Mouse (Mus musculus) midbrain, embryonic 13.5 days (tissue): ENCODE measurements around the gene Ppp4c. TPM values are rescaled to one million over a fixed set of nuclear protein-coding genes. Genes with fewer than 3 reads are reported as not detected.
A peak's percentile ranks its signal among the peaks of the same experiment; 100 is the strongest.

Source experiments
- ATAC-seq: fragments of 200-750 bp; cut with Nextera tagmentation; 2 replicates; pipeline ENCODE4 v1.8.0; 2017; ENCODE audit warnings: mild to moderate bottlenecking, moderate TSS enrichment, moderate library complexity
- H3K27ac ChIP-seq: fragments of 300-500 bp; sonication (generic); 2 replicates; pipeline ENCODE4 v1.5.1; 2015; ENCODE audit warnings: inconsistent platforms, mild to moderate bottlenecking, moderate library complexity
- H3K27me3 ChIP-seq: fragments of 300-500 bp; sonication (generic); 2 replicates; pipeline ENCODE4 v1.6.1; 2015; ENCODE audit warnings: mild to moderate bottlenecking, inconsistent platforms
- H3K36me3 ChIP-seq: fragments of 300-500 bp; sonication (generic); 2 replicates; pipeline ENCODE4 v1.6.1; 2015; ENCODE audit warnings: mild to moderate bottlenecking, inconsistent platforms
- H3K4me1 ChIP-seq: fragments of 300-500 bp; sonication (generic); replicated peaks from 2 replicates; pipeline ENCODE4 v1.6.1; 2015; ENCODE audit warnings: inconsistent platforms
- H3K4me2 ChIP-seq: fragments of 300-500 bp; sonication (generic); replicated peaks from 2 replicates; pipeline ENCODE4 v1.6.1; 2015; ENCODE audit warnings: moderate library complexity, mild to moderate bottlenecking, inconsistent platforms
- H3K4me3 ChIP-seq: fragments of 300-500 bp; sonication (generic); replicated peaks from 2 replicates; pipeline ENCODE4 v1.5.1; 2015; ENCODE audit warnings: mild to moderate bottlenecking, inconsistent platforms
- H3K9ac ChIP-seq: fragments of 300-500 bp; sonication (generic); replicated peaks from 2 replicates; pipeline ENCODE4 v1.6.1; 2015; ENCODE audit warnings: mild to moderate bottlenecking, inconsistent platforms
- H3K9me3 ChIP-seq: fragments of 300-500 bp; sonication (generic); 2 replicates; pipeline ENCODE4 v1.6.1; 2016; ENCODE audit warnings: mild to moderate bottlenecking, inconsistent platforms
- WGBS: fragments of 180-500 bp; shearing (Covaris S2); methylation state at CpG from one replicate; pipeline ENCODE4 v1.1.7; 2015; 5-methylcytosine and 5-hydroxymethylcytosine counted together
- polyA plus RNA-seq: library from polyadenylated mRNA; unstranded; fragments of >200 nt; fragmentation: Nextera tagmentation; extraction: Ambion mirVana; gene quantifications from 2 replicates; pipeline ENCODE4 v1.2.1, GENCODE M21; 2015

The Ppp4c gene
- polyA plus RNA-seq, 1 experiment from 2014 or later: 241 TPM

- Histone ChIP-seq H3K9me3 (no peaks in the 10 kb centered on the region), H3K4me1 (peaks cover 36% of the 10 kb centered on the region), H3K27me3 (no peaks in the 10 kb centered on the region), H3K9ac (peak overlapping the region; percentile 80), H3K36me3 (peaks cover 26% of the 10 kb centered on the region), H3K4me2 (peak overlapping the region; percentile 82), H3K27ac (peak overlapping the region; percentile 91), H3K4me3 (peak overlapping the region; percentile 84)
- no peak for ATAC-seq
- WGBS: 45% methylated on average over 5 of the region's 5 CpGs
Observed at GRCm38 (mm10) chr7:126800269-126801056, 8.2 kb upstream of the Ppp4c start.

DNA sequence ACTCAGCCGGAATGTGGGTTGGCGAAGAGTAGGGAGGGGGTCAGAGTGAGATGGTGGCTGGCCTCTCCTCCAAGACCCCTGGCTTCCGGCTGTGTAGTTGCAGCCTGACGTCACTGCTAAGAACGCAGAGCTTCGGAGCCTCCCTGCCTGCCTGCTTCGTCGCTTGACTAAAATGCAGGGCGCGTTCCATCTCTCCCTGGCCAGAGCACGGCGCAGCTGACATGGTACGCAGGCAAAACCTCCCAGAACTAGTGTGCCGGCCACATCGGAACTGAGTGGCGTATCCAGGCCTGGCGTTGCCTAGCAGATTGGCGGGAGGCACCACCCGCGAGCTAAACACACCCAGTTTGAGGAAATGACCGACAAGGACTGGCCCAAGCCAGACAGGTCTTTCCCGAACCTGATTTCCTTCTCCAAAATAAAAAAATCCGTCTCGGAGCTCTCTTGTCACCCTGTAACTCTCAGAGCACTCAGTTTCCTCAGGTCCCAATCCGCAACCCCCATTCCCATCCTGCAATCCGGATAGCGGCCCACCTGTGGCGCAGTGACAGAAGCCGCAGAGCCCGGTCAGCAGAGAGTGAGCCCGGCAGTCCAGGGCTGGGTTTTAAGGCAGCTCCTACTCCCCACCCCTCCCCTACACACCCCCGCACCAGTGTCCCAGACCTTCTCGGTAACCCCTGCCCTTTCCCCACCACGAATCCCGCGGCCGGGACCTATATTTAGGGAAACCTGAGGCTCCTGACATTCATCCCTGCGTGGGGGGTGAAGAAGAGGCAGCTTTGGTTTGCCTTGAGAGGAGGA lies 7.4 kb upstream of the Ppp4c start:
- H3K27ac ChIP-seq: peak overlapping the region; percentile 91
- peaks cover 36% of the 10 kb centered on the region for H3K4me1 ChIP-seq
- peak; percentile 93 for ATAC-seq
- H3K27me3 ChIP-seq: no peaks in the 10 kb centered on the region
- WGBS: under 1% methylated on average over 36 of the region's 38 CpGs
- peak overlapping the region; percentile 82 for H3K4me2 ChIP-seq
- H3K9me3 ChIP-seq: no peaks in the 10 kb centered on the region
- H3K36me3 ChIP-seq: peaks cover 34% of the 10 kb centered on the region
- H3K4me3 ChIP-seq: peak overlapping the region; percentile 84
- peak overlapping the region; percentile 80 for H3K9ac ChIP-seq

DNA sequence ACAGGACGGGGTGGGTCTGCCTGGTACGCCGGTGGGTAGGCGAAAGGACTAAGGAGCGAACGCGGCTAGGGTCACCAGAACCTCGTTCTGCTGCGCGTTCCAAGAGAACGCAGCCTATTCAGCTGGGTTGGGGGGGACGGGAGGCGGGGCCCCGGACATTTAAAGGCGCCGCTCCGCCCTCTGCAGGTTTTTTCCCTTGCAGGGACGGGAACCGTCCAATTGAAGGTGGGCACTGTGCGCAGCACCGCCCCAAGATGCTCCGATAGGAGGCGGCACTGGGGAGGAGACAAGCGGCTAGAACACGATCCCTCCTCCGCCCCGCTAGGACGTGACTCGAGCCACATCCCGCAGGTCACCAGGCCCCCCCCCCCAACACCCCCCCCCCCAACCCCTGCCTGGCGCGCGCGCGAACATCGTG lies 6.8 kb upstream of the Ppp4c start:
- under 1% methylated on average over 30 of the region's 36 CpGs for WGBS
- Histone ChIP-seq H3K4me1 (peaks cover 36% of the 10 kb centered on the region), H3K9me3 (no peaks in the 10 kb centered on the region), H3K9ac (peak overlapping the region; percentile 89), H3K36me3 (peaks cover 38% of the 10 kb centered on the region), H3K4me3 (peak overlapping the region; percentile 84), H3K27me3 (no peaks in the 10 kb centered on the region), H3K27ac (peak overlapping the region; percentile 91), H3K4me2 (peak overlapping the region; percentile 82)
- peak; percentile 96 for ATAC-seq

DNA sequence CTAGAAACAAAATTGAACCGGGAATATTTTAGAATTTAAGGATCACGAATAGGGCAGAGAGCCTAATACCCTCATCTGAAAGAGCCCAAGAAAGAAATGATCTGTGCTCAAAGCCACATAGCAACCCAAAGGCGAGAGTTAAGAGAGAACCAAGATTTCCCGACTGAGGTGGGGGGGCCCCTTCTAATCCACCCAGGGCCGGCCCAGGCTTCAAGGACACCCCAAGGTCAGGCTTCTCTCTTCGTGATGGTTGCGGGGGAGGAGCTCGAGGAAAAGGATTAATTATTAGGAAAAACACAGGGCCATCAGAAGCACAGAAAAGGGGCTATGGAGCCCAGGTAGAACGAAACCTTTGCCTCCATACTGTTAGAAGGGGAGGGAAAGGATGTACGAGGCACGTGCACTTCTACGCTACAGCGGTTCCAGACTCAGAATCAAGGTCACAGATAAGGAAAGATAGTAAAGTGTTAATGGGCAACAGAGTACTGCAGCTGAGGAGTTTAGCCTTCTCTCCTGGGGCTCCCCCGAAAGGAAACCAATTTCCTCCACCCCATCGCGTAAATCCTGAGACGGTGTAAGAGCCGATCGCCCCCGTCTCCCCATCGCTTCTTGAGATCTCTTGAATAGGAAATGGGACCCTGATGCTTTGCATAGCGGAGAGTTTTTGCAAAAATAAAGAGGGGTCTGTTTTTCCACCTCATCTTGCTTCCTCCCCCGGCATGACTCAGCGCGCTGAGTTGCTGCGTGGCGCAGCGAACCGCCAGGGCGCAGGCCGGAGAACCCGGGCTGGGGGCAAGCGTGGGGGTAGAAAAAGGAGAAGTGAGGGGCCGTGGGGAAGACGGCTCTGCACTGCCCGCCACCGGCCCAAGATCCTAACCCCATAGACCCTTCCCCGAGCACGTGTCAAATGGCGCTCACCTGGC lies 6.1 kb upstream of the Ppp4c start:
- H3K4me2 ChIP-seq: peak overlapping the region; percentile 82
- H3K27ac ChIP-seq: peak overlapping the region; percentile 91
- under 1% methylated on average over 40 of the region's 40 CpGs for WGBS
- peak overlapping the region; percentile 84 for H3K4me3 ChIP-seq
- H3K9me3 ChIP-seq: no peaks in the 10 kb centered on the region
- H3K27me3 ChIP-seq: no peaks in the 10 kb centered on the region
- H3K4me1 ChIP-seq: peaks cover 36% of the 10 kb centered on the region
- ATAC-seq: no peak
- H3K9ac ChIP-seq: peak overlapping the region; percentile 89
- peaks cover 34% of the 10 kb centered on the region for H3K36me3 ChIP-seq

GRCm38 (mm10) chr7:126797411-126798126 lies 5.3 kb upstream of the Ppp4c start, which contains the start of gene Fam57b:
TSS of gene Fam57b (plus strand) at chr7:126797668.
- peak within 1 kb of the TSS; percentile 82 for H3K4me2 ChIP-seq
- H3K4me3 ChIP-seq: peak within 1 kb of the TSS; percentile 84
- H3K36me3 ChIP-seq: peaks cover 32% of the 10 kb centered on the region
- no peaks in the 10 kb centered on the region for H3K27me3 ChIP-seq
- no peak for ATAC-seq
- H3K9me3 ChIP-seq: no peaks in the 10 kb centered on the region
- peak within 1 kb of the TSS; percentile 91 for H3K27ac ChIP-seq
- H3K9ac ChIP-seq: peak within 1 kb of the TSS; percentile 89
- whole genome bisulfite sequencing: 28% methylated on average over 21 of the region's 21 CpGs
- peaks cover 43% of the 10 kb centered on the region for H3K4me1 ChIP-seq

- 0 out of 2 replicates have a peak overlapping the region, but pooled peaks have one; percentile 3 for H3K9ac ChIP-seq
- ATAC-seq: no peak
- H3K27ac ChIP-seq: no peak overlapping the region
- peaks cover 47% of the 10 kb centered on the region for H3K4me1 ChIP-seq
- H3K27me3 ChIP-seq: no peaks in the 10 kb centered on the region
- H3K9me3 ChIP-seq: no peaks in the 10 kb centered on the region
- peak overlapping the region; percentile 82; the same call in 1 of the 2 replicates for H3K4me2 ChIP-seq
- 74% methylated on average over 8 of the region's 8 CpGs for WGBS
- no peak overlapping the region for H3K4me3 ChIP-seq
- peaks cover 29% of the 10 kb centered on the region for H3K36me3 ChIP-seq
Observed at GRCm38 (mm10) chr7:126796350-126796932, 4.1 kb upstream of the Ppp4c start.

- Histone ChIP-seq H3K36me3 (peaks cover 29% of the 10 kb centered on the region), H3K4me3 (no peak overlapping the region), H3K9me3 (no peaks in the 10 kb centered on the region), H3K27me3 (no peaks in the 10 kb centered on the region), H3K9ac (no peak overlapping the region), H3K4me2 (0 out of 2 replicates have a peak overlapping the region, but pooled peaks have one; percentile 82), H3K4me1 (peaks cover 52% of the 10 kb centered on the region), H3K27ac (no peak overlapping the region)
- WGBS: 81% methylated on average over 16 of the region's 16 CpGs
- no peak for ATAC-seq
Observed at GRCm38 (mm10) chr7:126795387-126796317, 3.4 kb upstream of the Ppp4c start.

- no peaks in the 10 kb centered on the region for H3K9me3 ChIP-seq
- H3K27ac ChIP-seq: no peak overlapping the region
- 81% methylated on average over 4 of the region's 4 CpGs for WGBS
- H3K4me1 ChIP-seq: peaks cover 52% of the 10 kb centered on the region
- no peak overlapping the region for H3K4me2 ChIP-seq
- peaks cover 40% of the 10 kb centered on the region for H3K36me3 ChIP-seq
- no peak overlapping the region for H3K9ac ChIP-seq
- H3K27me3 ChIP-seq: no peaks in the 10 kb centered on the region
- ATAC-seq: no peak
- no peak overlapping the region for H3K4me3 ChIP-seq
Observed at GRCm38 (mm10) chr7:126794271-126794605, 1.9 kb upstream of the Ppp4c start.

DNA sequence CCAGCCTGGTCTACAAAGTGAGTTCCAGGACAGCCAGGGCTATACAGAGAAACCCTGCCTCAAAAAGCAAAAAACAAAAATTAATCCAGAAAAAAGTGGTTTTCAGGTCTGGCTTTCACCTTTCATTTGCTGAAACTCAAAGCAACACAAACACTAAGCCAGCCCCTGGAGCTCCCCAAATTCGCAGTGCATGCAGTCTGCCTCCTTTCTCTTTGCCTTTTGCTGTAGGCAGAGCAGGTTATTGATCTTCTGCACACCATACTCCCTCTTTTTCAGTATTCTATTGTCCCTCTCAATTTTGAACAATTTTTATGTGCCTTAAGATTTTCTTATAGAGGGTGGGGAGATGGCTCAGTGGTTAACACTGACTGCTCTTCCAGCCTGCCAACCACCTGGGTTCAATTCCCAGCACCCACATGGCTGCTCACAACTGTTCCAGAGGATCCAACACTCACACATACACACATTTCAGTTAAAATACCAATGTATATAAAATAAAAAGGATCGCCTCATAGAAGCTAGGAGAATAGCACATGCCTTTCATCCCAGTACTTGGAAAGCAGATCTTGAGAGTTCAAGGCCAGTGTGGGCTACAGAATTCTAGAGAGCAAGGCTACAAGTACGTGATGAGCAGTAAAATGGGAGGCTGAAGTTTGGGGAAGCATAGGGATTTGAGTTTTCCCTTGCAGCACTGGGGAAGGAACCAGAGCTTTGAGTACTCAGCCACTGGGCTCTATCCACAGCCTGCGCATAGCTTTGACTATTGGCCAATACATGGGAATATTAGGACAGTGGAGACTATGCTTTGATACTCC lies 1.4 kb upstream of the Ppp4c start:
- no peak for ATAC-seq
- no peak overlapping the region for H3K27ac ChIP-seq
- WGBS: 76% methylated on average over 4 of the region's 4 CpGs
- H3K27me3 ChIP-seq: no peaks in the 10 kb centered on the region
- H3K4me2 ChIP-seq: peak overlapping the region; percentile 90; the same call in 1 of the 2 replicates
- H3K4me1 ChIP-seq: peaks cover 52% of the 10 kb centered on the region
- 0 out of 2 replicates have a peak overlapping the region, but pooled peaks have one; percentile 76 for H3K4me3 ChIP-seq
- peaks cover 46% of the 10 kb centered on the region for H3K36me3 ChIP-seq
- H3K9me3 ChIP-seq: no peaks in the 10 kb centered on the region
- no peak overlapping the region for H3K9ac ChIP-seq
